Mouse (Mus musculus) liver, embryonic 14.5 days (tissue): ENCODE measurements around the gene Dtl.

ENCODE experiments used
- CTCF ChIP-seq: IDR thresholded peaks from 2 replicates; pipeline ENCODE4 v1.5.1; 2016; ENCODE audit warnings: antibody characterized with exemption, low read depth, control low read depth
- EP300 ChIP-seq: IDR thresholded peaks from 2 replicates; pipeline ENCODE4 v1.6.1; 2016; ENCODE audit warnings: antibody characterized with exemption, low read depth

DNA sequence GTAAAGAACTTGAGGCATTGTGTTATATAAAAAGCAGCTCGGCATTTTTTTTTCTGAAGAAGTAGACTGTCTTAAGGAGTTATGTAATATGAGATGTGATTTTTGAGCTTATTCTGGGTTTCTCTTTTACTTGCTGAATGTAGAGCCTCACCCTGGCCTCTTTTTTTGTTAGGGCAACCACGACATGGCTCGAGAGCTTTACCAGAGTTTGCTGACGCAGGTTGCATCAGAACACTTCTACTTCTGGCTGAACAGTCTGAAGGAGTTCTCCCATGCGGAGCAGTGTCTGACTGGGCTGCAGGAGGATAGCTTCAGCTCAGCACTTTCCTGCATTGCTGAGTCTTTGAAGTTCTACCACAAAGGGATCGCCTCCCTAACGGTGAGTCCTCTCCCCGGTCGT is 36.3 kb upstream of the Dtl start:
- no peak for TF ChIP-seq CTCF
- no peak for TF ChIP-seq EP300
